Mouse (Mus musculus) CH12.LX (cell line): Measurements from ENCODE around the gene Gm5129. TPM values are rescaled to one million over a fixed set of nuclear protein-coding genes. Genes with fewer than 3 reads are reported as not detected.

Experiments
- DNase-seq: peaks from one replicate; pipeline ENCODE4 v3.0.0-alpha.2; 2013; ENCODE audit errors: extremely low read depth
- H3K27ac ChIP-seq: 2 replicates; pipeline ENCODE4 v1.5.1; 2012; ENCODE audit warnings: low read depth, mild to moderate bottlenecking, control low read depth, moderate library complexity; ENCODE audit not compliant: insufficient read depth
- H3K27me3 ChIP-seq: replicated peaks from 2 replicates; pipeline ENCODE3; 2012; ENCODE audit warnings: inconsistent platforms
- H3K36me3 ChIP-seq, 2 experiments: replicated peaks in 1 of 2; 2 replicates each; pipeline versions ENCODE3 to v1.6.1; 2012; ENCODE audit warnings: inconsistent platforms in 1 of 2, low read length in 1 of 2, mild to moderate bottlenecking in 1 of 2, mixed read lengths in 1 of 2, moderate library complexity in 1 of 2; ENCODE audit not compliant: control insufficient read depth in 1 of 2, insufficient read depth in 1 of 2
- H3K4me1 ChIP-seq, 2 experiments: 2 replicates each; pipeline ENCODE4 v1.6.1; 2012; ENCODE audit warnings: inconsistent platforms in 1 of 2, moderate library complexity in 1 of 2; ENCODE audit not compliant: insufficient read depth in 2 of 2, control insufficient read depth in 1 of 2
- H3K4me2 ChIP-seq: 2 replicates; pipeline ENCODE4 v1.6.1; 2012; ENCODE audit warnings: low read depth, mild to moderate bottlenecking, control low read depth; ENCODE audit not compliant: poor library complexity, insufficient read depth, severe bottlenecking
- H3K4me3 ChIP-seq, 3 experiments: fragments of 150-350 bp in 1 of 3; sonication (generic) in 1 of 3; replicated peaks in 1 of 3; 2 replicates each; pipeline versions ENCODE3 to v1.5.1; 2011 to 2012; ENCODE audit warnings: low read depth in 2 of 3, low read length in 2 of 3, mild to moderate bottlenecking in 2 of 3, moderate library complexity in 2 of 3, control low read depth in 1 of 3, improper control_type of control experiment in 1 of 3, inconsistent platforms in 1 of 3, mixed read lengths in 1 of 3; ENCODE audit not compliant: poor library complexity in 1 of 3
- H3K79me2 ChIP-seq: replicated peaks from 2 replicates; pipeline ENCODE4 v1.6.1; 2012; ENCODE audit warnings: mild to moderate bottlenecking, moderate library complexity; ENCODE audit not compliant: control insufficient read depth, poor library complexity, insufficient read depth, severe bottlenecking; ENCODE audit errors: extremely low read depth
- H3K9ac ChIP-seq: 2 replicates; pipeline ENCODE4 v1.6.1; 2012; ENCODE audit warnings: low read depth, mild to moderate bottlenecking, control low read depth, moderate library complexity; ENCODE audit not compliant: insufficient read depth
- H3K9me3 ChIP-seq: replicated peaks from 2 replicates; pipeline ENCODE3; 2012; ENCODE audit warnings: low read length, inconsistent platforms, mixed read lengths
- CHD2 ChIP-seq: IDR thresholded peaks from 2 replicates; pipeline ENCODE4 v1.6.1; 2011; ENCODE audit warnings: low read length, improper control_type of control experiment
- HCFC1 ChIP-seq: IDR thresholded peaks from 2 replicates; pipeline ENCODE4 v1.6.1; 2012; ENCODE audit warnings: low read depth, mild to moderate bottlenecking, inconsistent platforms, low read length, improper control_type of control experiment
- IRF4 ChIP-seq: IDR thresholded peaks from 2 replicates; pipeline ENCODE4 v1.6.1; 2014; ENCODE audit warnings: low read depth, mild to moderate bottlenecking, inconsistent platforms, low read length, improper control_type of control experiment
- JUN ChIP-seq: IDR thresholded peaks from 2 replicates; pipeline ENCODE4 v1.6.1; 2011; ENCODE audit warnings: low read depth, mild to moderate bottlenecking, low read length, improper control_type of control experiment, moderate library complexity; ENCODE audit not compliant: insufficient read depth
- KAT2A ChIP-seq: IDR thresholded peaks from 2 replicates; pipeline ENCODE4 v1.6.1; 2012; ENCODE audit warnings: low read length, improper control_type of control experiment, inconsistent platforms; ENCODE audit not compliant: insufficient replicate concordance
- MAZ ChIP-seq: IDR thresholded peaks from 2 replicates; pipeline ENCODE4 v1.6.1; 2012; ENCODE audit warnings: low read depth, mild to moderate bottlenecking, inconsistent platforms, low read length, improper control_type of control experiment, moderate library complexity
- MEF2A ChIP-seq: IDR thresholded peaks from 2 replicates; pipeline ENCODE4 v1.6.1; 2014; ENCODE audit warnings: low read depth, mild to moderate bottlenecking, inconsistent platforms, low read length, improper control_type of control experiment, borderline replicate concordance
- MXI1 ChIP-seq: IDR thresholded peaks from 2 replicates; pipeline ENCODE4 v1.6.1; 2011; ENCODE audit warnings: mild to moderate bottlenecking, low read depth, low read length, improper control_type of control experiment
- NELFE ChIP-seq: IDR thresholded peaks from 2 replicates; pipeline ENCODE4 v1.6.1; 2011; ENCODE audit warnings: low read depth, low read length, improper control_type of control experiment
- PAX5 ChIP-seq: IDR thresholded peaks from 2 replicates; pipeline ENCODE4 v1.6.1; 2012; ENCODE audit warnings: low read length, inconsistent platforms, mixed read lengths
- POLR2A ChIP-seq: IDR thresholded peaks from 2 replicates; pipeline ENCODE4 v1.6.1; 2011; ENCODE audit warnings: low read depth, mild to moderate bottlenecking, improper control_type of control experiment, low read length
- RCOR1 ChIP-seq: conservative IDR thresholded peaks from 2 replicates; pipeline ENCODE4 v1.6.1; 2012; ENCODE audit warnings: low read depth, mild to moderate bottlenecking, inconsistent platforms, low read length, improper control_type of control experiment
- SIN3A ChIP-seq: IDR thresholded peaks from 2 replicates; pipeline ENCODE4 v1.6.1; 2012; ENCODE audit warnings: low read length, improper control_type of control experiment, inconsistent platforms
- SMC3 ChIP-seq: IDR thresholded peaks from 2 replicates; pipeline ENCODE4 v1.6.1; 2011; ENCODE audit warnings: low read depth, low read length, improper control_type of control experiment
- USF1 ChIP-seq: IDR thresholded peaks from 2 replicates; pipeline ENCODE4 v1.6.1; 2014; ENCODE audit warnings: low read depth, mild to moderate bottlenecking, inconsistent platforms, low read length, improper control_type of control experiment
- USF2 ChIP-seq: conservative IDR thresholded peaks from 2 replicates; pipeline ENCODE4 v1.6.1; 2011; ENCODE audit warnings: low read depth, low read length, improper control_type of control experiment
- ZMIZ1 ChIP-seq: IDR thresholded peaks from 2 replicates; pipeline ENCODE4 v1.6.1; 2012; ENCODE audit warnings: low read depth, mild to moderate bottlenecking, inconsistent platforms, low read length, improper control_type of control experiment
- ZNF384 ChIP-seq: IDR thresholded peaks from 2 replicates; pipeline ENCODE4 v1.6.1; 2012; ENCODE audit warnings: low read depth, low read length, improper control_type of control experiment, inconsistent platforms
- dilution Hi-C: fragments of 300-500 bp; cut with MboI; formaldehyde crosslinking; loops from 2 replicates; pipeline ENCODE4 v1.14.3; 2020; ENCODE audit warnings: low sequenced_read_pairs; ENCODE audit not compliant: extremely low pct_unique_long_range_greater_than_20kb, extremely low pct_ligation_motif_present
- in situ Hi-C: fragments of 300-500 bp; cut with MboI; formaldehyde crosslinking; loops from 3 replicates; pipeline ENCODE4 v1.14.3; 2019; ENCODE audit warnings: low sequenced_read_pairs, low pct_ligation_motif_present, low pct_unique_long_range_greater_than_20kb, mixed read lengths
- polyA plus RNA-seq: library from polyadenylated mRNA; unstranded; fragments of >175 nt; gene quantifications from 2 replicates; pipeline ENCODE4 v1.2.1, GENCODE M21; 2012; ENCODE audit warnings: low read depth; ENCODE audit not compliant: insufficient read length
- total RNA-seq, 2 experiments: library from RNA; depleted of rRNA; stranded (reverse); fragments of 300-350 nt in 1 of 2; fragments of >200 nt in 1 of 2; gene quantifications; 2 replicates each; pipeline ENCODE4 v1.2.3; 2012 to 2014

Gm5129 gene
- total and polyA plus RNA-seq, 3 experiments = 1.3 TPM; not detected in 2

- H3K9me3 ChIP-seq = no peaks in the 10 kb centered on the region
- H3K27me3 ChIP-seq = no peaks in the 10 kb centered on the region
- peak overlapping the region; percentile 94 to 99 (median 97) for H3K4me3 ChIP-seq
- H3K4me2 ChIP-seq = peak overlapping the region; percentile 91
- in situ Hi-C loops = no loop called here
- H3K79me2 ChIP-seq = peaks cover 58% of the 10 kb centered on the region
- peaks cover 0 to 17% of the 10 kb centered on the region in 2 experiments for H3K36me3 ChIP-seq
- dilution Hi-C loops = no loop called here
- DNase-seq = no peak
- peaks cover 12 to 40% of the 10 kb centered on the region in 2 experiments for H3K4me1 ChIP-seq
- peak overlapping the region; percentile 93 for H3K9ac ChIP-seq
- no peak overlapping the region for H3K27ac ChIP-seq
- TF ChIP-seq IRF4 (0 out of 2 replicates have a peak, but pooled peaks have one; percentile 12), PAX5 (no peak), JUN (no peak)
Measured at GRCm38 (mm10) chr5:29736942-29737341, 1.2 kb upstream of the Gm5129 start.

DNA sequence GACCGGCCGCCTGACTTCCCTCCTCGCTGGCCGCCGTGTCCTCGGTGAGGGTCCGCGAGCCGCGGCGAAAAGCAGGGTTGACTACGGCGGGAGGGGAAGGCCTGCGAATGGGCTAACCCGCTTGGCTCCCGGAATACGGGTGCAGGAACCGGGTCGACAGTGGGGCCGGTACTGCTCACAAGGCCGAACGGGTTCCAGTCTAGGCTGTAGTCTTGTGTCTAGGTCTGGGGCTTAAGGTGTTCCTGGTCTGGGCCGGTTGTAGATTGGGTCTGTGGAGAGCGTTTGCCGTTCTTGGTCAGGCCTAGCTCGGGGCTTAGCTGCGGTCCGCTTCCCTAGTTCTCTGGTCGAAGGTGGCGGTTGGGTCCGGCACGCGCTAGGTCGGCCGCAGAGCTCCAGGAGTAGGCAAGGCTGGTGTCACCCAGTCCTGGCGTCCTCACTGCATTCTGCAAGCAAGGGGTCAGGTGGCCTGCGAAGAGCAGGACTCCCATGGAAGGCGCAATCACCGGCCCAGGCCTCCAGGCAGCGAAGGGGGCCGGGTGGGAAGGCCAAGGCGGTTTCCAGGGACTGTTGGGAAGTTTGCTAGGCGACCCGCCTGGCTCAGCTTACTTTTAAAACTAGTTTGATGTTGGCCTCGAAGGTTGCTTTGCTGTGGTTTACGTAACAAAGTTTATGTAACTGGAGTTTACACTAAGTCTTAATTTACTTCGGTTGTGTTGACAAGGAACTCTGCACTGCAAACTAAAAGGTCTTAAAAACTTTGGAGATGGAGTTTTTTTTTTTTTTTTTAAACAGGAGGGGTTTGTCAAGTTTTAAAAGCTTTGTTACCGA is 551 bp upstream of the Gm5129 start:
- Histone ChIP-seq H3K36me3 (peaks cover 0 to 14% of the 10 kb centered on the region in 2 experiments), H3K9ac (peak overlapping the region; percentile 93), H3K79me2 (peaks cover 51% of the 10 kb centered on the region), H3K27ac (peak overlapping the region; percentile 78), H3K4me2 (peak overlapping the region; percentile 91), H3K4me3 (peak overlapping the region; percentile 94 to 99 (median 97)), H3K4me1 (peaks cover 12 to 40% of the 10 kb centered on the region in 2 experiments), H3K27me3 (no peaks in the 10 kb centered on the region), H3K9me3 (no peaks in the 10 kb centered on the region)
- in situ Hi-C loops = no loop called here
- dilution Hi-C loops = no loop called here
- no peak for DNase-seq
- TF ChIP-seq KAT2A (no peak), ZNF384 (no peak), HCFC1 (no peak), MAZ (no peak), SIN3A (peak; percentile 60; the same call in 1 of the 2 replicates), RCOR1 (no peak), CHD2 (no peak), USF2 (no peak), ZMIZ1 (0 out of 2 replicates have a peak, but pooled peaks have one; percentile 17), MEF2A (0 out of 2 replicates have a peak, but pooled peaks have one; percentile 1), NELFE (no peak), MXI1 (peak; percentile 49), SMC3 (no peak), USF1 (no peak), POLR2A (peak; percentile 43; the same call in 1 of the 2 replicates)
